Mouse (Mus musculus): ENCODE measurements around the gene Tbc1d8. TPM values are rescaled to one million over a fixed set of nuclear protein-coding genes. Genes with fewer than 3 reads are reported as not detected.
A peak's percentile ranks its signal among the peaks of the same experiment; 100 is the strongest.

The Tbc1d8 gene
- polyA plus RNA-seq, 2 experiments = 11.5 to 14.3 TPM

DNA sequence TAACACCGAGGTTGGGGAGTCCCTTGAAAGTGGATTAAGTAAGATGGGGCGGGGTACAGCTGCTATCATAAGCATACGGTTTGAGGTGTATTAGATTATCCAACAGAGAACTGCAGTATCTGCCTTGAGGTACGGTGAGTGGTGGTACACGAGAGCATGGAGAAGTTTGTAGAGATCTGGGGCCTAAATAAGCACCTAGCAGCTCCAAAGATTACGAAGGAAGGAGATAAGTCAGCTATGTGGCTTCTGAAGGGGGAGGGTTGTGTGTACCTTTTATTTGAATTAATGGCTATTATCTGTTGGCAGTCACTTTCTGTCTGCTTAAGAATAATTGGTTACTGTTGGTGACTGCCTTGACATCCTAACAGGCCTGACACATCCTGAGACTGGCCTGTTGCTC is 108.1 kb downstream of the Tbc1d8 start:
- Histone ChIP-seq H3K4me1 (ENCODE audit: control insufficient read depth, insufficient read depth, low read length) (peaks cover 11% of the 10 kb centered on the region), H3K27me3 (ENCODE audit: control insufficient read depth, insufficient read depth, low read length) (no peaks in the 10 kb centered on the region), H3K9me3 (ENCODE audit: control insufficient read depth, low read length) (no peaks in the 10 kb centered on the region), H3K27ac (replicated peaks; ENCODE audit: low read depth, low read length) (no peak overlapping the region), H3K4me2 (replicated peaks; ENCODE audit: low read depth, low read length, severe bottlenecking) (no peak overlapping the region), H3K4me3 (replicated peaks; ENCODE audit: low read length) (no peak overlapping the region), H3K36me3 (ENCODE audit: control insufficient read depth, insufficient read depth, low read length) (peaks cover 60% of the 10 kb centered on the region), H3K9ac (ENCODE audit: low read depth, low read length, severe bottlenecking) (no peak overlapping the region)
- 89% methylated on average over 6 of the region's 6 CpGs for WGBS
- no peak for DNase-seq (ENCODE audit: low spot score)
- TF ChIP-seq POLR2A (IDR thresholded peaks at IDR 0.05; ENCODE audit: borderline replicate concordance, extremely low read depth, insufficient read depth, insufficient read length) = no peak
- ATAC-seq (ENCODE audit: low FRiP score, low read depth) = no peak

DNA sequence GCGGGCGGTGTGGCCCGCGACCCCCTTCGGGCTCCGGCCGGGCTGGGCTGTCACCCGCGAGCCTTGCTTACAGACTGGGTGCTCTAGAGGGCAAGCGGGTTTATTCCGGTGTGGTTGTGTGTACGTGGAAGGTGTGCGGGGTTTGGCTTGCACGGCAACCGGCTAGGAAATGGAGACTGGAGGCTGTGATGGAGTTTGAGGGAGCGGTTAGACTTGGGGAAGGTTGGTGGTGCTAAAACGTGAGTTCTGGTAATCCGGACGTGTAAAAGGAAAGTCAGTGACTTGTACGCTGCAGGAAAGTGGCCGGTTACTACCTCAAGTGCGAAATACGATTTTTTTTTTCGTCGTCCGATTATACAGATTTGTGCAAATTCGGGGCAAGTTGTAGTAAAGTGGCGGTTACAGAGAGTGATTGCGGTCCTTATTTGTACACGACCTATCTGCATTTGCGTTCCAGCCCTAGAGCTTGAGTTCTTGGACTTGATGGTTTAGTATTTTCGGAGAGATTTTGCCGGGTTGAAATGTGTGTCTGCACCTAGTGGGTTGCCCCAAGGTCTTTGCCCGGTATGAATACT is 110.2 kb downstream of the Tbc1d8 start:
- TF ChIP-seq POLR2A (IDR thresholded peaks at IDR 0.05; ENCODE audit: borderline replicate concordance, extremely low read depth, insufficient read depth, insufficient read length) = no peak
- no peaks in the 10 kb centered on the region for H3K27me3 ChIP-seq (ENCODE audit: control insufficient read depth, insufficient read depth, low read length)
- H3K9me3 ChIP-seq (ENCODE audit: control insufficient read depth, low read length) = no peaks in the 10 kb centered on the region
- peak; percentile 16 for ATAC-seq (ENCODE audit: low FRiP score, low read depth)
- peaks cover 11% of the 10 kb centered on the region for H3K4me1 ChIP-seq (ENCODE audit: control insufficient read depth, insufficient read depth, low read length)
- peak overlapping the region; percentile 86 for H3K27ac ChIP-seq (replicated peaks; ENCODE audit: low read depth, low read length)
- peak overlapping the region; percentile 80 for H3K4me2 ChIP-seq (replicated peaks; ENCODE audit: low read depth, low read length, severe bottlenecking)
- no peak for DNase-seq (ENCODE audit: low spot score)
- peak overlapping the region; percentile 78 for H3K4me3 ChIP-seq (replicated peaks; ENCODE audit: low read length)
- under 1% methylated on average over 34 of the region's 34 CpGs for WGBS
- peak overlapping the region; percentile 97 for H3K9ac ChIP-seq (ENCODE audit: low read depth, low read length, severe bottlenecking)
- H3K36me3 ChIP-seq (ENCODE audit: control insufficient read depth, insufficient read depth, low read length) = peaks cover 45% of the 10 kb centered on the region

DNA sequence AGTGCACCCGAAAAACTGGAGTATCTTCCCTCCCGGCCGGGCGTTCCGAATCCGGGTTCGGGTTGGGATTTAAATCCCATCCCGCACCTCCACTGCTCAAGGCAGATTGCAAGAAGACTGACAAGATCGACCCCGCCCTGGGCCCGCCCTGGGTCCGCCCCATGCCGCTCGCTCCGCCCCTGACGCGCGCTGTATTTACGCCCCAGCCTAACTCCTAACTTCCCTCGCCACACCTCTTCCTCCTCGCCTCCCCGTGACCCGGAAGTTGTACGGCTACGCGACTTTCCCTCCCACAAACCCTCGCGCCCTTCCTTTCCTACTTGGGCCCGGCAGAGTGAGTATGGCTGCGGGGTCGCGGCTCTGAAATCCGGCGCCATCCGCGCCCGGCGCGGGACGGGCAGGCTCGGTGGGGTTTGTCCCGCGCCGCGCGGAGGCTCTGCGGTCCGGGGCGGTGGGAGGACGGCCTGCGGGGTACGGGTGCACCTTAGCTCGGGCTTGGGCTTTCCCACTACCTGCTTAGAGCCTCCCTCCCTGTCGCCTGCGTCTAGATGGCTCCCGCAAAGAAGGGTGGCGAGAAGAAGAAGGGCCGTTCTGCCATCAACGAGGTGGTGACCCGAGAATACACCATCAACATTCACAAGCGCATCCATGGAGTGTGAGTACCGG is 110.8 kb downstream of the Tbc1d8 start, which contains the start of gene Rpl31:
Rpl31 (plus strand) TSS at position 242 of the 666 bp plus-strand sequence.
- Histone ChIP-seq H3K9me3 (ENCODE audit: control insufficient read depth, low read length) (no peaks in the 10 kb centered on the region), H3K4me2 (replicated peaks; ENCODE audit: low read depth, low read length, severe bottlenecking) (peak within 1 kb of the TSS; percentile 80), H3K9ac (ENCODE audit: low read depth, low read length, severe bottlenecking) (peak within 1 kb of the TSS; percentile 97), H3K4me1 (ENCODE audit: control insufficient read depth, insufficient read depth, low read length) (peaks cover 11% of the 10 kb centered on the region), H3K36me3 (ENCODE audit: control insufficient read depth, insufficient read depth, low read length) (peaks cover 39% of the 10 kb centered on the region), H3K27ac (replicated peaks; ENCODE audit: low read depth, low read length) (peak within 1 kb of the TSS; percentile 86), H3K27me3 (ENCODE audit: control insufficient read depth, insufficient read depth, low read length) (no peaks in the 10 kb centered on the region), H3K4me3 (replicated peaks; ENCODE audit: low read length) (peak within 1 kb of the TSS; percentile 78)
- ATAC-seq (ENCODE audit: low FRiP score, low read depth) (peak; percentile 99), DNase-seq (ENCODE audit: low spot score) (peak; percentile 98)
- under 1% methylated on average over 59 of the region's 62 CpGs for WGBS
- TF ChIP-seq POLR2A (IDR thresholded peaks at IDR 0.05; ENCODE audit: borderline replicate concordance, extremely low read depth, insufficient read depth, insufficient read length) = peak; percentile 62; the same call in 1 of the 2 replicates

DNA sequence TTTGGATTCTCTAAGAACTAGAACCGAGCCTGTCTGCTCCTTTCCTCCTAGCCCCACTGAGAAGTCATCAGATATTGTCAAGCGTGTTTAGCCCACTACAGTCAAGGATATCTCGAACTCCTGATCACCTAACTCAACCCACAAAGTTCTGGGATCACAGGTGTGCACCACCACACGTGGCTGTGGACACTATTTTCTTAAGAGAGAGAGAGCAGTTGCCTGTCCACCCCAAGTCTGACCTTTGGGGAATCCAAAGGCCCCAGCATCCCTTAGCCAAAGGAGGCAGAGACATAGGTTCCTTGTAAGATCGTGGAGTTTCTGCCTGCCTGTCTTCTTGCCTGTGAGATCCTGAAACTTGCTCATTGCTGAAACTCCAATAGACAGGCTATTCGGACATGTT is 111.5 kb downstream of the Tbc1d8 start:
- 30% methylated on average over 6 of the region's 6 CpGs for WGBS

DNA sequence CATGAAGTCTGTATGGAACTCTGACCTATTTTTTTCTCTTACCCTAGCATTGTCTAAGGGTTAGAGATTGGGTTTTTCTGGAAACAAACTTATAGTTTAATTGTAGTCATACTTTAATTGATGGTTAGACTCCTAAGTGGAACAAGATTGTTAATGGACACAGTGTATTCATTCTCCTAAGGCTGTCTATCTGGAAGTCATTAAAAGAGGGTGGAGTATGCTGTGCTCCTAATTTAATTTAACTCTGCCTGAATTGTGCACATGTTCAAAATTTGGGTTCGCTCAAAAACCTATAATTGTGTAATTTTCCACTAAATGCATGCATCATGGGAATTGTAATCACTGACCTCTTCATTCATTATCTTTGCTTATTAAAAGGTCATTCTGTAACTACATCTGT is 113.0 kb downstream of the Tbc1d8 start:
- Histone ChIP-seq H3K4me1 (ENCODE audit: control insufficient read depth, insufficient read depth, low read length) (peaks cover 11% of the 10 kb centered on the region), H3K4me2 (replicated peaks; ENCODE audit: low read depth, low read length, severe bottlenecking) (no peak overlapping the region), H3K27me3 (ENCODE audit: control insufficient read depth, insufficient read depth, low read length) (no peaks in the 10 kb centered on the region), H3K9ac (ENCODE audit: low read depth, low read length, severe bottlenecking) (no peak overlapping the region), H3K9me3 (ENCODE audit: control insufficient read depth, low read length) (no peaks in the 10 kb centered on the region), H3K27ac (replicated peaks; ENCODE audit: low read depth, low read length) (no peak overlapping the region), H3K4me3 (replicated peaks; ENCODE audit: low read length) (no peak overlapping the region), H3K36me3 (ENCODE audit: control insufficient read depth, insufficient read depth, low read length) (peaks cover 18% of the 10 kb centered on the region)
- TF ChIP-seq POLR2A (IDR thresholded peaks at IDR 0.05; ENCODE audit: borderline replicate concordance, extremely low read depth, insufficient read depth, insufficient read length) = no peak
- 57% methylated on average over 1 of the region's 1 CpGs for WGBS
- ATAC-seq (ENCODE audit: low FRiP score, low read depth) (no peak), DNase-seq (ENCODE audit: low spot score) (no peak)

More for the DNA sequence above, 111.5 kb downstream of the Tbc1d8 start:
- no peaks in the 10 kb centered on the region for H3K27me3 ChIP-seq (ENCODE audit: control insufficient read depth, insufficient read depth, low read length)
- ATAC-seq (ENCODE audit: low FRiP score, low read depth) (no peak), DNase-seq (ENCODE audit: low spot score) (no peak)
- H3K36me3 ChIP-seq (ENCODE audit: control insufficient read depth, insufficient read depth, low read length) = peaks cover 32% of the 10 kb centered on the region
- TF ChIP-seq POLR2A (IDR thresholded peaks at IDR 0.05; ENCODE audit: borderline replicate concordance, extremely low read depth, insufficient read depth, insufficient read length) = no peak
- peaks cover 11% of the 10 kb centered on the region for H3K4me1 ChIP-seq (ENCODE audit: control insufficient read depth, insufficient read depth, low read length)
- peak overlapping the region; percentile 78 for H3K4me3 ChIP-seq (replicated peaks; ENCODE audit: low read length)
- peak overlapping the region; percentile 57 for H3K9ac ChIP-seq (ENCODE audit: low read depth, low read length, severe bottlenecking)
- H3K4me2 ChIP-seq (replicated peaks; ENCODE audit: low read depth, low read length, severe bottlenecking) = peak overlapping the region; percentile 54
- H3K27ac ChIP-seq (replicated peaks; ENCODE audit: low read depth, low read length) = 0 out of 2 replicates have a peak overlapping the region, but pooled peaks have one; percentile 0
- H3K9me3 ChIP-seq (ENCODE audit: control insufficient read depth, low read length) = no peaks in the 10 kb centered on the region
